Mouse (Mus musculus) heart, embryonic 10.5 days (tissue): ENCODE results near the gene Pvr. TPM values are rescaled to one million over a fixed set of nuclear protein-coding genes. Genes with fewer than 3 reads are reported as not detected.

Experiments used
- DNase-seq: peaks from one replicate; pipeline ENCODE4 v3.0.0-alpha.2; 2017; ENCODE audit warnings: low spot score
- H3K27ac ChIP-seq: fragments of 300-500 bp; sonication (generic); 2 replicates; pipeline ENCODE4 v1.5.1; 2016; ENCODE audit warnings: mild to moderate bottlenecking
- H3K27me3 ChIP-seq: fragments of 300-500 bp; sonication (generic); 2 replicates; pipeline ENCODE4 v1.6.1; 2016; ENCODE audit warnings: mild to moderate bottlenecking; ENCODE audit not compliant: poor library complexity, insufficient read depth, severe bottlenecking
- H3K36me3 ChIP-seq: fragments of 300-500 bp; sonication (generic); 2 replicates; pipeline ENCODE4 v1.6.1; 2016; ENCODE audit warnings: mild to moderate bottlenecking, moderate library complexity
- H3K4me1 ChIP-seq: fragments of 300-500 bp; sonication (generic); 2 replicates; pipeline ENCODE4 v1.6.1; 2016; ENCODE audit warnings: mild to moderate bottlenecking
- H3K4me3 ChIP-seq: fragments of 300-500 bp; sonication (generic); 2 replicates; pipeline ENCODE4 v1.5.1; 2016; ENCODE audit warnings: mild to moderate bottlenecking, moderate library complexity
- H3K9me3 ChIP-seq: fragments of 300-500 bp; sonication (generic); 2 replicates; pipeline ENCODE4 v1.6.1; 2016; ENCODE audit warnings: mild to moderate bottlenecking, moderate library complexity
- WGBS: fragments of 180-500 bp; shearing (Covaris S2); methylation state at CpG from one replicate; pipeline ENCODE4 v1.1.7; 2016; 5-methylcytosine and 5-hydroxymethylcytosine counted together
- polyA plus RNA-seq: library from polyadenylated mRNA; unstranded; fragments of >200 nt; fragmentation: Nextera tagmentation; extraction: Ambion mirVana; gene quantifications from 2 replicates; pipeline ENCODE4 v1.2.1, GENCODE M21; 2016

Pvr gene
- polyA plus RNA-seq, result 12.9 and 15.0 TPM in 2 replicates

- Histone ChIP-seq H3K36me3 (peaks cover 29% of the 10 kb centered on the region), H3K27ac (peak within 1 kb of the TSS; percentile 96), H3K27me3 (no peaks in the 10 kb centered on the region), H3K4me1 (peaks cover 15% of the 10 kb centered on the region), H3K4me3 (peak within 1 kb of the TSS; percentile 92), H3K9me3 (no peaks in the 10 kb centered on the region)
- WGBS, result under 1% methylated on average over 60 of the region's 60 CpGs
- DNase-seq, result peak; percentile 84
Observed at GRCm38 (mm10) chr7:19920506-19921261, at the start of gene Pvr. Pvr (minus strand) TSS chr7:19921160.

GRCm38 (mm10) chr7:19970196-19970595 lies 49.2 kb upstream of the Pvr start:
- WGBS, result 86% methylated on average over 8 of the region's 8 CpGs
- Histone ChIP-seq H3K27me3 (no peaks in the 10 kb centered on the region), H3K9me3 (peaks cover 28% of the 10 kb centered on the region), H3K36me3 (no peaks in the 10 kb centered on the region), H3K4me3 (no peak overlapping the region), H3K27ac (no peak overlapping the region), H3K4me1 (no peaks in the 10 kb centered on the region)
- DNase-seq, result peak; percentile 70

- WGBS, result 89% methylated on average over 4 of the region's 4 CpGs
- H3K36me3 ChIP-seq, result no peaks in the 10 kb centered on the region
- H3K4me3 ChIP-seq, result no peak overlapping the region
- H3K27me3 ChIP-seq, result no peaks in the 10 kb centered on the region
- peak; percentile 63 for DNase-seq
- no peaks in the 10 kb centered on the region for H3K4me1 ChIP-seq
- H3K27ac ChIP-seq, result no peak overlapping the region
- H3K9me3 ChIP-seq, result peaks cover 28% of the 10 kb centered on the region
Observed at GRCm38 (mm10) chr7:19969541-19970090, 48.7 kb upstream of the Pvr start.

DNA sequence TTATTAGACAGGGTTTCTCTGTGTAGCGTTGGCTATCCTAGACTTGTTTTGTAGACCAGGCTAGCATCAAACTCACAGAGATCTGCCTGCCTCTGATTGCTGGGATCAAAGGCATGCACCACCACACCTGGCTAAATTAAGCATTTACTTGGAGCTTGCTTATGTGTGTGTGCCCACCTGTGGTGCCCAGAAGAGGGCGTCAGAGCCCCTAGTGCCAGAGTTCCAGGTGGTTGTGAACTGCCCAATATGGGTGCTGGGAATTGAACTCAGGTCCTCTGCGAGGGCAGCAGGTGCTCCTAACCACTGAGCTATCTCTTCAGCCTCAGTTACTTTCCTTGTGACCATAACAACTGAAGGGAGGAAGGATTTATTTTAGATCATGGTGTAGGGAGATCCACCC lies 48.1 kb upstream of the Pvr start:
- H3K9me3 ChIP-seq, result peaks cover 28% of the 10 kb centered on the region
- H3K4me3 ChIP-seq, result no peak overlapping the region
- peak; percentile 22 for DNase-seq
- H3K36me3 ChIP-seq, result no peaks in the 10 kb centered on the region
- no peak overlapping the region for H3K27ac ChIP-seq
- 65% methylated on average over 3 of the region's 3 CpGs for WGBS
- no peaks in the 10 kb centered on the region for H3K4me1 ChIP-seq
- H3K27me3 ChIP-seq, result no peaks in the 10 kb centered on the region

DNA sequence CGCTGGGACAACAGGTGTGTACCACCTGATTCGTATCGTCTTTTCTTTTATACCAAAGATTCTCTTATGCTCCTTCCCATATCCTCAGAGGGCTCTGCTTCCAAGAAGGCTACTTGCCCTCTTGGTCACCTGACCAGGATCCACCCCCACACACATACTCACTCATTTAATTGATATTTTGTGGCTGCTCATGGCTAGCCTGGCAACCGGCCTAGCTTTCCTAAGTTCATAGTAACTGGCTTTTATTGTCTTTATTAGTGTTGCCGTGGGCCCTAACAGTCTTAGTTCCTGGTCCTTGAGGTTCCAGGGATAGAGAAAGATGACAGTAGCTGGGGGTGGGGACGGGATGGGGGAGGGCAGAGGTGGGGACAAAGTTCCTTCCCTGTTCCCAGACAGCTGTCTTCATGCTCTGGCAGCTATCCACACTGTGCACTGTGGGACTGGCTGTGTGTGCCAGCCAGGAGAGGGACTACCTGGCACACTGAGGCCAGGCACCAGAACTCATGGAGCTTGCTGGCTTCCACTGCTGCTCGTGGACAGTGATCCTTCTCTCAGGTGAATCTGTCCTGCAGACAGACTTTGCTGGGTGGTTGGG lies 44.1 kb upstream of the Pvr start, which contains the start of gene Ceacam20:
TSS of gene Ceacam20 (plus strand) at position 428 of the 595 bp plus-strand sequence.
- Histone ChIP-seq H3K4me3 (no peak within 1 kb of the TSS), H3K27me3 (no peaks in the 10 kb centered on the region), H3K4me1 (no peaks in the 10 kb centered on the region), H3K27ac (no peak within 1 kb of the TSS), H3K36me3 (no peaks in the 10 kb centered on the region), H3K9me3 (peaks cover 16% of the 10 kb centered on the region)
- WGBS, result 73% methylated on average over 7 of the region's 7 CpGs
- no peak for DNase-seq

- Histone ChIP-seq H3K4me1 (no peaks in the 10 kb centered on the region), H3K4me3 (no peak overlapping the region), H3K27ac (no peak overlapping the region), H3K36me3 (no peaks in the 10 kb centered on the region), H3K9me3 (no peaks in the 10 kb centered on the region), H3K27me3 (no peaks in the 10 kb centered on the region)
- no peak for DNase-seq
- 71% methylated on average over 1 of the region's 1 CpGs for WGBS
Observed at GRCm38 (mm10) chr7:19962423-19962822, 41.5 kb upstream of the Pvr start.

DNA sequence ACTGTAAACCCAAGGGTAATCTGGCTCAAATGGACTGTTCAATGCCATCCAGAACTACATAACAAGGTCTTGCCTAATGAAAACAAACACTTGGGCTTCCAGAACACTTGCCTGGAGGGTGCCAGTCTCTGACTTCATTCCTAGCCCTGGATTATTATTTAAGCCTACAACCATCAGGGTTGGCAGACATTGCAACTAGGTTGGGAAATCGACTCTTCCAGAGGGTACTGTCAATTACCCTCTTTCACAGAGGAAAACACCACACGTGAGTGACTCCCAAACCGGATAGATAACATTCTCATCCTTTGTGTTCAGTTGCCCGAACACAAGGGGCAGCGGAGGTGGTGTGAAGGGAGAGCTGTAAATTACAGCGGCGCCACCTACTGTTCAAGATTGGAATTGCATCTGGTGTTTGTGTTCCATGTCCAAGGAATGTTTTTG lies 35.4 kb upstream of the Pvr start:
- Histone ChIP-seq H3K4me1 (0 out of 2 replicates have a peak, but pooled peaks cover 5% of the 10 kb centered on the region), H3K36me3 (no peaks in the 10 kb centered on the region), H3K27ac (no peak overlapping the region), H3K9me3 (no peaks in the 10 kb centered on the region), H3K4me3 (no peak overlapping the region), H3K27me3 (no peaks in the 10 kb centered on the region)
- no peak for DNase-seq
- 2% methylated on average over 7 of the region's 7 CpGs for WGBS

DNA sequence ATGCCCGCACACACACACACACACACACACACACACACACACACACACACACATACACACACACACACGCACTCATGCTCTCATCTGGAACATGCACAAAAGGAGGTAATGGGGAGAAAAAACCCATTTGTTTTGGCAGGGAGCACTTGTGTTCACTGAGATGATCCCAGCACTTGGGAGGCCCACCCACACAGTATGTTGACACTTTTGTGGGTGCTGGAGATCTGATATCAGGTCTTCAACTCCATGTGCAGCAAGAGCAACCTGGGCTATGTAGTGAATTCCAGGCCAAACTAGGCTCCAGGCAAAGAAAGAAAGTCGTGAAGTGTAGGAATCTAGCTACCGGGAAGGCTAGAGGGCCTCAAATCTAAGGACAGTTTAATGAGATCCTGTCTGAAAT lies 34.9 kb upstream of the Pvr start:
- 0 out of 2 replicates have a peak, but pooled peaks cover 5% of the 10 kb centered on the region for H3K4me1 ChIP-seq
- no peak overlapping the region for H3K27ac ChIP-seq
- WGBS, result 65% methylated on average over 4 of the region's 4 CpGs
- H3K27me3 ChIP-seq, result no peaks in the 10 kb centered on the region
- H3K4me3 ChIP-seq, result no peak overlapping the region
- no peak for DNase-seq
- no peaks in the 10 kb centered on the region for H3K9me3 ChIP-seq
- H3K36me3 ChIP-seq, result no peaks in the 10 kb centered on the region

GRCm38 (mm10) chr7:19953054-19953453 lies 32.1 kb upstream of the Pvr start:
- Histone ChIP-seq H3K4me3 (no peak overlapping the region), H3K4me1 (peaks cover 15% of the 10 kb centered on the region; the same call in 1 of the 2 replicates), H3K27ac (no peak overlapping the region), H3K27me3 (no peaks in the 10 kb centered on the region), H3K9me3 (no peaks in the 10 kb centered on the region), H3K36me3 (no peaks in the 10 kb centered on the region)
- DNase-seq, result no peak
- WGBS, result 52% methylated on average over 9 of the region's 9 CpGs

DNA sequence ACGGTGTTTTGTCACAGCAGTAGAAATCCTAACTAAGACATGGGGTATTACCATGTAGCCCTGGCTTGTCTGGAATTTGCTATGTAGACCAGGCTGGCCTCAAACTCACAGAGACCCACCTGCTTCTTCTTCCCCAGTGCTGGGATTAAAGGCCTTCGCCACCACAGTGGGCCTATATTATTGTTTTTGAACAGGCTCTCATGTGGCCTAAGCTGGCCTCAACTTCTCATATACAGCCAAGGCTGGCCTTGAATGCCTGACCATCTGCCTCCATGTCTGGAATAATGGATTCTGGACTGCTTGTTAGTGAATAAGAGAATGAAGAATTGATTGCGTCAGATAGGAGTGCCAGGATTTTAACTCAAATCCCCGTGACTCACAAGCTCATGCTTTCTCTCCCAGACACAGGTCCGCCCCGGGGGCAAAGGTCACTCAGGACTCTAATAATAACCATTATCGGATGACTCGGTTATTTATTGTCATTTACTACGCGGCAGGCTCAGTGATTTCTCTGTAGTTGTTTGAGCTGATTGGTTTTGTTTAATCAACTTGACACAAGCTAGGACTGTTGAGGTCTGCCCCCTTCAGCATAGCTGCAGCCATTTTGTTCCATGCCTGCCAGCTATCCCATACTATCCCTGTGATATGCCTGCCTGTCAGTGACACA lies 31.5 kb upstream of the Pvr start:
- H3K4me3 ChIP-seq, result no peak overlapping the region
- no peak overlapping the region for H3K27ac ChIP-seq
- no peak for DNase-seq
- H3K9me3 ChIP-seq, result no peaks in the 10 kb centered on the region
- H3K4me1 ChIP-seq, result peaks cover 15% of the 10 kb centered on the region; the same call in 1 of the 2 replicates
- no peaks in the 10 kb centered on the region for H3K36me3 ChIP-seq
- WGBS, result 78% methylated on average over 10 of the region's 10 CpGs
- H3K27me3 ChIP-seq, result no peaks in the 10 kb centered on the region

DNA sequence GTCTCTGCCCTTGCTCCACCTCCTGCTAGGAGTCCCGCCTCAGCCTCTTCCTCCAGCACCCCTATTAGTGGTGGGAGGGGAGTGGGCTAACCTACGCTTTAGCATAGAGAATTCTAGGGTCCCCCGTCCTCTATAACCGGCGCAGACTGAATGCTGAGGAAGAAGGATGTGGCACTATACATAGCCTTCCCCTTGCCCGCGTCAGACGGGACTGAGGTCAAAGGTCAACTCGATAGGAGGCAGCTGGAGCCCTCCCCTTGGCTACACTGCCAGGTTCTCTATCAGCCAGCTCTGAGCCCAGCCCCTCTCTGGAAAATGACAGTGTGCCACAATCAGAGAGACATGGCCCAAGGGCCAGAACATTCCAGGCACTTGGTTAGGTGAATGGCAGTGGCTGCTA lies 29.6 kb upstream of the Pvr start, which contains the start of gene Igsf23:
TSS of gene Igsf23 (minus strand) at position 168 of the 400 bp plus-strand sequence.
- Histone ChIP-seq H3K4me3 (peak within 1 kb of the TSS; percentile 22), H3K9me3 (no peaks in the 10 kb centered on the region), H3K4me1 (peaks cover 15% of the 10 kb centered on the region; the same call in 1 of the 2 replicates), H3K27me3 (no peaks in the 10 kb centered on the region), H3K27ac (peak within 1 kb of the TSS; percentile 36; the same call in 1 of the 2 replicates), H3K36me3 (no peaks in the 10 kb centered on the region)
- 26% methylated on average over 9 of the region's 9 CpGs for WGBS
- no peak for DNase-seq

GRCm38 (mm10) chr7:19949996-19950395 lies 29.0 kb upstream of the Pvr start:
- Histone ChIP-seq H3K9me3 (no peaks in the 10 kb centered on the region), H3K36me3 (no peaks in the 10 kb centered on the region), H3K4me1 (peaks cover 15% of the 10 kb centered on the region; the same call in 1 of the 2 replicates), H3K4me3 (peak overlapping the region; percentile 22), H3K27ac (peak overlapping the region; percentile 36; the same call in 1 of the 2 replicates), H3K27me3 (no peaks in the 10 kb centered on the region)
- 34% methylated on average over 10 of the region's 10 CpGs for WGBS
- DNase-seq, result no peak
